Mouse (Mus musculus) olfactory bulb, adult 2 months (tissue): ENCODE measurements around the gene Hspg2.

Experiments
- CTCF ChIP-seq: fragments of 200-500 bp; IDR thresholded peaks from 2 replicates; pipeline ENCODE4 v1.5.1; 2012; ENCODE audit warnings: low read depth, mild to moderate bottlenecking, low read length, moderate library complexity; ENCODE audit not compliant: insufficient read depth
- POLR2A ChIP-seq: fragments of 200-500 bp; IDR thresholded peaks from 2 replicates; pipeline ENCODE4 v1.6.1; 2012; ENCODE audit warnings: mild to moderate bottlenecking, low read depth, low read length, moderate library complexity; ENCODE audit not compliant: insufficient read depth

DNA sequence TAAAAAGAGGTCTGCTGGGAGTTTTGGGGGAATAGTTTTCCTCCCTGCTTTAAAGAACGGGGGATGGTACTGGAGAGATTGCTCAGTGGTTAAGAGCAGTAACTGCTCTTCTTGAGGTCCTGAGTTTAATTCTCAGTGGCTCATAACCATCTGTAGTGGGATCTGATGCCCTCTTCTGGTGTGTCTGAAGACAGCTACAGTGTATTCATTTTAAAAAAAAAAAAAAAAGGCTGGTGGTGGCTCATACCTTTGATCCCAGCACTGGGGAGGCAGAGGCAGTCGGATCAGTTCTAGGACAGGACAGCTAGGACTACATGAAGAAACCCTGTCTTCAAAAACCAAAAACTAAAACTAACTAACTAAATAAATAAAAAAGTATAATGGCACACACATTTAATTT lies 111.7 kb downstream of the Hspg2 start:
- TF ChIP-seq CTCF (no peak), POLR2A (no peak)
